Mouse (Mus musculus) cortical plate, adult 2 months (tissue): ENCODE results near the gene Vsnl1.

Experiments used
- CTCF ChIP-seq: fragments of 200-500 bp; IDR thresholded peaks from 2 replicates; pipeline ENCODE4 v1.5.1; 2011; ENCODE audit warnings: mild to moderate bottlenecking, control low read depth, low read length; ENCODE audit not compliant: insufficient read depth; ENCODE audit errors: extremely low read depth
- POLR2A ChIP-seq: fragments of 200-500 bp; IDR thresholded peaks from 2 replicates; pipeline ENCODE4 v1.6.1; 2011; ENCODE audit warnings: mild to moderate bottlenecking, low read length, control low read depth; ENCODE audit not compliant: insufficient read depth; ENCODE audit errors: extremely low read depth

GRCm38 (mm10) chr12:11342020-11342600 lies 94.3 kb downstream of the Vsnl1 start:
- TF ChIP-seq CTCF (no peak), POLR2A (no peak)
